Mouse (Mus musculus) cerebellum, adult 2 months (tissue): ENCODE results near the gene Cdkl4.

Experiments
- CTCF ChIP-seq: fragments of 200-500 bp; IDR thresholded peaks from 2 replicates; pipeline ENCODE4 v1.5.1; 2011; ENCODE audit warnings: low read depth, mild to moderate bottlenecking, control low read depth, low read length, moderate library complexity, borderline replicate concordance; ENCODE audit not compliant: insufficient read depth
- POLR2A ChIP-seq: fragments of 200-500 bp; IDR thresholded peaks from 2 replicates; pipeline ENCODE4 v1.6.1; 2011; ENCODE audit warnings: low read length, control low read depth, borderline replicate concordance; ENCODE audit not compliant: insufficient read depth

DNA sequence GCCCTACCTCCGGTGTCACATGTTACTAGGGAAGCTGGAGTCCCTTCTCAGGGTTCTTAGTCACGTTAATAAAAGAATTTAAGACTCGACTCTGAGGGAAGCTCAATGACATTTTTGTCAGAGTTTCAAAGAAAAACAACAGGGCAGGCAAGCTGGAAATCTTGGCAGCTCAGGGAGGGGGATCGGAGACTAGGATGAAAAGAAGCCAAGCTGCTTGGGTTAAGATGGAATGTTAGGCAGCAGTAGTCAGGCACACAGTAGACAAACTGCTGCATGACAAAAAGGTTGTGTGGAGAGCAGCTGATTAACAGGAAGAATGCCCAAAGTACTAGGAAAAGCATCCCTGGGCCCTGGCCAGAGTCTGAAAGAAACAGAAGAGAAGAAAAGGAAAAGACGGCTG, 87.4 kb downstream of the Cdkl4 start:
- TF ChIP-seq POLR2A (no peak), CTCF (no peak)
